Mouse (Mus musculus): ENCODE data around the gene Rapgef5. TPM values are rescaled to one million over a fixed set of nuclear protein-coding genes. Genes with fewer than 3 reads are reported as not detected.
A peak's percentile ranks its signal among the peaks of the same experiment; 100 is the strongest.

The Rapgef5 gene
- polyA plus RNA-seq, 1 experiment from 2014 or later, result 9.4 TPM

DNA sequence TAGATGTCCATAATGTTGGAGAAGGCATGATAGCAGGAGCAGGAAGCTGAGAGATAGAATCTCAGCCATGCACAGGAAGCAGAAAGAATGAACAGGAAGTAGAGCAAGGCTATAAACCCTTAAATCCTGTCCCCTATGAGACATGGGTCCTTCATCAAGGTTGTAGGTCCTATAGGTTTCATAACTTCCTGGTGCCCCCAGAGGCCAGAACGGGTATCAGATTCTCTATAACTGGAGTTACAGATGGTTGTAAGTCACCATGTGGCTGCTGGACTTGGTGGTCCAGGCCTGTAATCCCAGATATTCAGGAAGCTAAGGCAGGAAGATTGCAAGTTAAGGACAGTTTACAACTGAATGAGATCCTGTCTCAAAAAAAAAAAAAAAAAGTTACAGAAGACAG lies 8.5 kb upstream of the Rapgef5 start:
- Histone ChIP-seq H3K4me1 (no peaks in the 10 kb centered on the region), H3K4me3 (no peak overlapping the region), H3K36me3 (no peaks in the 10 kb centered on the region), H3K27ac (no peak overlapping the region), H3K27me3 (ENCODE audit: insufficient read depth, poor library complexity, severe bottlenecking) (no peaks in the 10 kb centered on the region), H3K9me3 (no peaks in the 10 kb centered on the region)
- 42% methylated on average over 1 of the region's 1 CpGs for WGBS
- DNase-seq (ENCODE audit: low spot score), result no peak

DNA sequence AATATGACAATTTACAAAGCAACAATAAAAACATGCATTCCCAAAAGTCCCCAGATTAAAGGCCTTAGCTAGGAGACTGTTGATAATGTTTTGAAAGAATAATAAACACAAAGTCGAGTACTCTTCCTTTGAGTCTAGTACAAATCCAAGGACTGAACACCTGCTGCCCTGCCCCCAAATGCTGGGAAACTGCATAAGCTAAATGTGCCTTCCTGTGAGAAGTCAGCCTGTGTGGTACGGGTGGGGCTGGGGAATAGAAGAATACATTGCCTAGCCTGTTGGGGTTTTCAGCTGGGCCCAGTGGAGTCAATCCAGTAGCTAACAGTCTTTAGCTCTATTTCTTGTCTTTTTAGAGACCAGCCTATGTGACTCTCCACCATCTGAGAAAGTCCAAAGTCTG lies 6.4 kb upstream of the Rapgef5 start:
- Histone ChIP-seq H3K4me3 (no peak overlapping the region), H3K27me3 (ENCODE audit: insufficient read depth, poor library complexity, severe bottlenecking) (no peaks in the 10 kb centered on the region), H3K36me3 (no peaks in the 10 kb centered on the region), H3K27ac (no peak overlapping the region), H3K4me1 (no peaks in the 10 kb centered on the region), H3K9me3 (no peaks in the 10 kb centered on the region)
- DNase-seq (ENCODE audit: low spot score), result no peak
- WGBS, result 50% methylated on average over 2 of the region's 2 CpGs

DNA sequence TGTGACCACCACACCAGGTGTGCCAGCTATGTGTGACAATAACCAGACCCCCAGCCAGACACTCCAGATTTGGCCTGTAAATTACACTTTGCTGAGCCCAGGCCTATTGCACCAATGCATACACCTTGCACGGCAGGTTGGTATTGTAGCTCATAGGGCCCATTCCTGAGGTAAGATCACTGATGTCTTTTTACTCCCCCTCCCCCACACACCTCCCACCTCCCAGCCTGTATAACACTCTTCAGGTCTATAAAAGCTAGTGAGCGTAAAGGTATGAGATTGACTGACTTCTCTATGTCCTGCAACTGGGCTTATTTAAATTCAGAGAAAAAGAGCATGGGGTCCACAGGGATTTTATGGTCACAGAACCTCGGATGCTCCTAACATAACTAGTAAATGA lies 3.8 kb upstream of the Rapgef5 start:
- 84% methylated on average over 3 of the region's 3 CpGs for WGBS
- Histone ChIP-seq H3K27me3 (ENCODE audit: insufficient read depth, poor library complexity, severe bottlenecking) (no peaks in the 10 kb centered on the region), H3K36me3 (no peaks in the 10 kb centered on the region)

DNA sequence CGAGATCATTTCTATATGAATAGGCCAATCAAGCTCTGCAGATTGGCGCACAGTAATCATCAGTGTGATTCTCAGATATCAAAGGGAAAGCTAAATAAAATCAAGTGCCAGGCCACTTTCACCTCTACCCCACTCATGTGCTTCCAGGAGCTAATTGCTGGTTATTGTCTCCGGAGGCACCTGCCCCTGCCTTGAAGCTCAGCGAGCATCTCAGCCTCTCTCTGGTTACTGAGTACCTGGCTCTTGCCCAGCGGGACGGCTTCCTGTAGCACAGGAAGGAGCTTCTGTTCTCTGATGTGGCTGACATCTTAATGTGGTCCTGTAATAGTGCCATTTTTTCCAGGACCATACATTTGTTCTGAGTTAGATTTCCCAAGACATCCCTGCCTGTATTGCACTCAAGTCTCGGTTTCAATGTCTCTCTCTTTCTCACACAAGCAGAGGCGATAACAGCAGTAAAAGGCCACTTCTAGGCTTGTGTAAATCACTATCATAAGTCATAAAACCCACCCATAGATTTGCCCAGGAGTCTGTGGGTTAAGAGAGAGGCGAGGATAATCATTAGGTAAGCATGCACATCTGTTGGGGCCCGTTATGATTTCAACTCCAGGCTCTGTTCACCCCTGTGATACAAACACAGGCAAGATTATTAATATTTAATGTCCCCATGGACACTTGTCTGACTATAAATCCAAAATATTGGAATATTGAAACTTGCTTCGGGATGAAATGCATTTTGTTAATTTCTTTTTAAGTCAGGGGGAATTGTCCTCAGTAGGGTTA lies 2.9 kb upstream of the Rapgef5 start:
- no peak overlapping the region for H3K27ac ChIP-seq
- 79% methylated on average over 11 of the region's 11 CpGs for WGBS
- H3K4me1 ChIP-seq, result no peaks in the 10 kb centered on the region
- no peaks in the 10 kb centered on the region for H3K9me3 ChIP-seq
- no peaks in the 10 kb centered on the region for H3K27me3 ChIP-seq (ENCODE audit: insufficient read depth, poor library complexity, severe bottlenecking)
- no peak overlapping the region for H3K4me3 ChIP-seq
- no peak for DNase-seq (ENCODE audit: low spot score)
- H3K36me3 ChIP-seq, result no peaks in the 10 kb centered on the region

More for the DNA sequence above, 3.8 kb upstream of the Rapgef5 start:
- Histone ChIP-seq H3K4me3 (no peak overlapping the region), H3K9me3 (no peaks in the 10 kb centered on the region), H3K27ac (no peak overlapping the region), H3K4me1 (no peaks in the 10 kb centered on the region)
- no peak for DNase-seq (ENCODE audit: low spot score)

DNA sequence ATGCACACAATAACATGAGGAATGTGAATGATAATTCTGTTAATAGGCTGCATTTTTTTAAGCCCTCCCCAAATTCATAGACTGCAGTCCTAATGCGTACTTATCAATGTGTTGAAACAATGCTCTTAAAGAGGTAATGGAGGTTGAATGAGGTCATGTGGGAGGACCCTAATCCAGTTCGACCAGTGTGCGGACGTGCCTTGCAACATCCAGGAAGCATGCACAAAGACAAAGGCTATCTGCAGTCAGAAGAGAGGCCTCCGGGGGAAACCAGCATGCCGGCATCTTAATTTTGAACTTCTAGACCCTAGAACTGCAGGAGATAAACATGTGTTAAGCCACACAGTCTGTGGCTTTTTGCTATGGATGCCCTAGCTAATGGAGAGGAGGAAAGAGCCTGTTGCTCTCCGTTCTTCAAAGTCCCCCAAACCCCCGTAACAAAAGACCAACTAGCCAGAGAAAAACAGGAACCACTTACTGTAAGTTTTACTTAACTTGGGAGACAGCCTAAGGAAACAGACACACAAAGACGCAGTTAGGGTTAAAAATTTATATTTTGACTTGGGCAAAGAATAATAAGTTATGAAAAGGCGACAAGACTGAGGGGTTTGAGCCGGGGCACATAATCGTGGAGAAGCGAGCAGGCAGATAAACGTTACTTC lies 1.1 kb downstream of the Rapgef5 start:
- Histone ChIP-seq H3K27me3 (ENCODE audit: insufficient read depth, poor library complexity, severe bottlenecking) (0 out of 2 replicates have a peak, but pooled peaks cover 5% of the 10 kb centered on the region), H3K4me3 (no peak overlapping the region), H3K9me3 (no peaks in the 10 kb centered on the region), H3K36me3 (no peaks in the 10 kb centered on the region), H3K27ac (no peak overlapping the region), H3K4me1 (no peaks in the 10 kb centered on the region)
- DNase-seq (ENCODE audit: low spot score), result no peak
- WGBS, result 60% methylated on average over 14 of the region's 14 CpGs

DNA sequence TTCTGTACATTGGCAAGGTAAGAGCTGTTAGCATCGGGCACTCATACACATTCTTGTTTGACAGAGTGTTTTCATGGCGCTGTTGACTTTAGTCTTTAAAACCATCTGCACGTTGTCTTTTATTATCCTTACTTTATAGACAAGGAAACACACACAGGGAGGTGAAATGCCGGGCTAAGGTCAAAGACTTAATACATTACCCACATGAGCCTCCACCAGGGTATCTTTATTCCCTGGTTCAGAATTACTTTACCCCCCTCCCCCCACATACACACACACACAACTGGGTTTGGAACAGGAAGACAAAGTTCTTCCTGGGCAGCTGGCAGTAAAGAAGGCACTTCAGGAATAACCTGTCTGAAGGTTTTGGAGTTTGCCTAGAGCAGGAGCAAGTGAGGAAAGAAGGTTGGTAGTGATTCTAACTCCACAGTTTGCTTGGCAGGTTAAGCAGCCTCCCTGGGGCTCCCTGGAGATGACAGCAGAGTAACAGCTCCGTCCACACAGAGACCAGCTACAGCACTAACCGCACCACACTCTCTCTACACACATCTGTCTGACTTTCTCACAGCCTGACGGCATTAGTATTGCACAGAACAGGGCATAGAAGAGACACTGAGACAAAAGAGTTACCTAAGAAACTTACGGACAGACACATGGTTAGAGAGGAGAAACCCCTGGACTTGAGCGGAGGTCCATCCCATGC lies 8.2 kb downstream of the Rapgef5 start:
- H3K36me3 ChIP-seq, result no peaks in the 10 kb centered on the region
- no peak overlapping the region for H3K4me3 ChIP-seq
- WGBS, result 73% methylated on average over 9 of the region's 9 CpGs

DNA sequence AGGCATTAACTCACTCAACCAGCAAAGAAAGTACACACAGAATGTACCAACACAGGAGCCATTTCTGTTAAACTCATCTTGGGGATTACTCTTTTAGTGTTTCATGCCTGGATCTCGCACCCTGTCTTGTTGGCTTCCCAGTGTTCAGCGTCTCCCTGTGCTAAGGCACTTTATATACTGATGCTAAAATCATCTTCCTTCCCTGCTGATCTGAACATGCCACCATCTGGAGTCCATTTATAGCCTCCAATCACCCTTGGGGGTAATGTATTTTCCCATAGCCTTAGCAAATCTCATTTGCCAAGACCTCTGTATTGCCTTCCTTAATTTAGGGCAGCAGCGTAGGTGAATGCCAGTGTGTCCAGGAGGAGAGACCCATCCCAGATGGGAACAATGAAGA lies 11.6 kb downstream of the Rapgef5 start:
- H3K36me3 ChIP-seq, result no peaks in the 10 kb centered on the region
- H3K27me3 ChIP-seq (ENCODE audit: insufficient read depth, poor library complexity, severe bottlenecking), result peaks cover 7% of the 10 kb centered on the region
- 81% methylated on average over 3 of the region's 3 CpGs for WGBS
- H3K27ac ChIP-seq, result no peak overlapping the region
- H3K4me3 ChIP-seq, result no peak overlapping the region
- peaks cover 4% of the 10 kb centered on the region; the same call in 1 of the 2 replicates for H3K4me1 ChIP-seq
- H3K9me3 ChIP-seq, result no peaks in the 10 kb centered on the region
- DNase-seq (ENCODE audit: low spot score), result no peak

More for the DNA sequence above, 8.2 kb downstream of the Rapgef5 start:
- DNase-seq (ENCODE audit: low spot score), result no peak
- Histone ChIP-seq H3K9me3 (no peaks in the 10 kb centered on the region), H3K27me3 (ENCODE audit: insufficient read depth, poor library complexity, severe bottlenecking) (0 out of 2 replicates have a peak, but pooled peaks cover 5% of the 10 kb centered on the region), H3K4me1 (peaks cover 4% of the 10 kb centered on the region; the same call in 1 of the 2 replicates), H3K27ac (no peak overlapping the region)

DNA sequence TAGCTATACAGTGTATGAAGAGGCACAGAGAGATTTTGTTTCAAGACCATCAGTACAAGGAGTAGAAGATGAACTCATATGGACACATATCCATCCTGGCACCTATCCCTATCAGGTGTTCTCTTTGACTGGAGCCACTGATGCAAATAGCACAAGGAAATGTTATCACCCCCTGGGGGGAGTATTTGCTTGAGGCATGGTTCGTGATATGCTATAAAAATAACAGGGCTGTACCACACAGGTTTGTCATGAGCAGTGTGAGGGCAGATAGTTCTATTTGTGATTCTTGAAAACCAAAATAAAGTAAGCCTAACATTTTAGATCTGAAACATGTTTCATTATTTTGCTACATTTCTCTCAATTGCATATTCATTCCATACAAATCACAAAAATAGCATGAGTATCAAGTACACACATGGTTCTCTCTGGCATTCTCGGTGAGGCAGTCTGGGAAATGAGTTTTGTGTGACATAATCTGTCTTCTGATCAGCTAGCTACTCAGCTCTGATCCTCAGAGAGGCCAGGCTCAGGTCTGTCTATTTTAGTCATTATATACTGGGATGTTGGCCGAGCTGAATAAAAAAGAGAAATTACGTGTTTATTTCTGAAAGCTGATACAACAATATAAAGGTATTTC lies 12.3 kb downstream of the Rapgef5 start:
- peaks cover 14% of the 10 kb centered on the region for H3K27me3 ChIP-seq (ENCODE audit: insufficient read depth, poor library complexity, severe bottlenecking)
- H3K36me3 ChIP-seq, result no peaks in the 10 kb centered on the region
- peaks cover 10% of the 10 kb centered on the region for H3K4me1 ChIP-seq
- no peaks in the 10 kb centered on the region for H3K9me3 ChIP-seq
- DNase-seq (ENCODE audit: low spot score), result no peak
- H3K27ac ChIP-seq, result no peak overlapping the region
- WGBS, result 63% methylated on average over 4 of the region's 4 CpGs
- no peak overlapping the region for H3K4me3 ChIP-seq

DNA sequence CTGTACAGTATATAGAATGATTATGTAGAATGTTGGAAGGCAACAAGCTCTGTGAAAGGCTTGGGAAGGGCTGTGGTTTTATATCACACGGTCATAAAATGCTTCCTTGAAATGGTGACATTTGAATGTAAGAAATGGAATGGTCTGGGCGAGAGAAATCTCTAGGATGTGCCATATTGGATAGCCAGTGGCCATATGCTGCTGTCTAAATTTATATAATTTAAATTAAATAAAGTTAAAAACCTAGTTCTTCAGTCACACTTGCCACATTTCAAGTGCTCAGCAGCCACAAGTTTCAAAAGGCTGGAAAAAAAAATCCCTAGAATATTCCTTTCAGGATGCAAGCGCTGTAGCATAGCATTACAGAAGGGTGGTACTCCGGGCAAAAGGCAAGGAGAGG lies 14.8 kb downstream of the Rapgef5 start:
- H3K27ac ChIP-seq, result no peak overlapping the region
- H3K9me3 ChIP-seq, result no peaks in the 10 kb centered on the region
- peaks cover 22% of the 10 kb centered on the region for H3K27me3 ChIP-seq (ENCODE audit: insufficient read depth, poor library complexity, severe bottlenecking)
- no peaks in the 10 kb centered on the region for H3K36me3 ChIP-seq
- peaks cover 16% of the 10 kb centered on the region for H3K4me1 ChIP-seq
- no peak for DNase-seq (ENCODE audit: low spot score)
- no peak overlapping the region for H3K4me3 ChIP-seq
- 83% methylated on average over 4 of the region's 4 CpGs for WGBS

DNA sequence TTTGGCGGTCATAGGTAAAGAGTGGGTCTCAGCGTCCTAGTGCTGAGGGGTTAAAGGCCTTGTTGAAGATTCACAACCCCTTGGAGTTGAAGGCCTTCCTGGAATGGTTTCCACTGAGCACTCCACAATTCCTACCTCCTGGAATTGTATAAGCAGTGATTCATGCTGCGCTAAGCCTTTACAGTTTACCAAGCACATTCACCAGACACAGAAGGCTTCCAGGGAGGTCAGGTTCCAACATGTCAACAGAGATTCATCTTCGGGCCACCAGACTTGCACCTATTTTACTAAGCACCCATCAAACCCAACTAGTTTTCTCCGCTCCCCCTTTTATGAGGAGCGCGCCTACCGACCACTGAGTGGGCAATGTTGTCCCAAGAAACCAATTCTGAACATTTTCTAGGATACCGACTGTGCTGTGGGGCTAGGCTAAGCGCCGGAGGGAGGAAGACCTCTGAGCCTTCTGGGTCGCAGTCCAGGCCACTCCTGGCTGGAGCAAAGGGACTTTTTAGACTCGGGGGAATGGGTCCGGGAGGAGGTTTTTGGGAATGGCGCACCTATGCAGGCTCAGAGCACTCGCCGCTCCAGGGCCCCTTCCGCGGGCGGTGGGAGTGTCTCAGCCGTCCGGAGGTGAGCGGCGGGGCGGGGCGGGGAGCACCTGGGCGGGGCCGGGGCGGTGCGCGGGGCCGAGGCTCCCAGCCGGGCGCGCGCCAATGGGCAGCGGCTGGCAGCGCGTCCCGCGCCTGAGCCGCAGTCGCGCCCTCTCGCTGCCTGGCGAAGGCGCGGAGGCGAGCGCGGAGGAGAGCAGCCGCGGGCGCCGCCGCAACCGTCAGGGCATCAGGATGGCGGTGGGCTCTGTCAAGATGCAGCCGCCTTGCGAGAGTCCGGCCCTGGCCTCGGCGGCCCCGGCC lies 17.2 kb downstream of the Rapgef5 start:
- Histone ChIP-seq H3K27me3 (ENCODE audit: insufficient read depth, poor library complexity, severe bottlenecking) (peaks cover 22% of the 10 kb centered on the region), H3K9me3 (no peaks in the 10 kb centered on the region), H3K4me1 (peaks cover 16% of the 10 kb centered on the region), H3K4me3 (peak overlapping the region; percentile 84), H3K36me3 (no peaks in the 10 kb centered on the region), H3K27ac (peak overlapping the region; percentile 85)
- DNase-seq (ENCODE audit: low spot score), result peak; percentile 78
- WGBS, result 2% methylated on average over 61 of the region's 64 CpGs

DNA sequence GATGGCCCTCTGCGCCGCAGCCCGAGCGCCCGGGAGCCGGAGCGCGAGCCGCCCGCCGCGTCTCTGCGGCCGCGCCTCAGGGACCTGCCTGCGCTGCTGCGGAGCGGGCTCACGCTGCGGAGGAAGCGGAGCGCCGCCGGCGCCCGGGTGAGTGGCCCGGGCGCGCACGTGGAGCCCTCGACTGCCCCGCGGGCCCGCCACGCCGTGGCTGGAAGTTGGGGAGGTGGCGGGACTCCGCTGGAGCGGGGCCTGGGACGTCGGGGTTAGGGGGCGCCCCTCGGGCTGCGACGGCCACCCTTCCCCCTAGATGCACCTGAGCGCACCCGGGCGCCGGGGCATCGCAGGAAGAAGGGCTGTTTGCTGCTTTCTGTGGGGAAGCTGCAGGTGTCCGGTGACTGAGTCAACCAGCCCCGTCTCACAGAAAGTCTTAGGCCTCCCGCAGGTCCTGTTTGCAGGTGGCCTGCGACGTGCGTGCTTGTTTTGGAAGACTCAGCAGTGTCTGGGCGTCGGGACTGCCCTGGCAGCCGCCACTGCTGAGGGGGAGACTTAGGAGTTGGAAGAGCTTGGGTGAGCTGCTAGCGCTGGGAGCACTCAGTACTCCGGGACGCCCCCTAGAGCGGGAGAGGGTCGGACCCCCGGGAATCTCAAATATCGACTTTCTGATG lies 17.9 kb downstream of the Rapgef5 start:
- peak; percentile 77 for DNase-seq (ENCODE audit: low spot score)
- no peaks in the 10 kb centered on the region for H3K9me3 ChIP-seq
- under 1% methylated on average over 66 of the region's 66 CpGs for WGBS
- peak overlapping the region; percentile 85 for H3K27ac ChIP-seq
- no peaks in the 10 kb centered on the region for H3K36me3 ChIP-seq
- H3K27me3 ChIP-seq (ENCODE audit: insufficient read depth, poor library complexity, severe bottlenecking), result peaks cover 22% of the 10 kb centered on the region
- H3K4me1 ChIP-seq, result peaks cover 16% of the 10 kb centered on the region
- H3K4me3 ChIP-seq, result peak overlapping the region; percentile 84
